Mouse (Mus musculus): ENCODE measurements around the gene Fam43b. TPM values are rescaled to one million over a fixed set of nuclear protein-coding genes. Genes with fewer than 3 reads are reported as not detected.

The Fam43b gene
- polyA plus RNA-seq, 3 experiments from 2014 or later = not detected

DNA sequence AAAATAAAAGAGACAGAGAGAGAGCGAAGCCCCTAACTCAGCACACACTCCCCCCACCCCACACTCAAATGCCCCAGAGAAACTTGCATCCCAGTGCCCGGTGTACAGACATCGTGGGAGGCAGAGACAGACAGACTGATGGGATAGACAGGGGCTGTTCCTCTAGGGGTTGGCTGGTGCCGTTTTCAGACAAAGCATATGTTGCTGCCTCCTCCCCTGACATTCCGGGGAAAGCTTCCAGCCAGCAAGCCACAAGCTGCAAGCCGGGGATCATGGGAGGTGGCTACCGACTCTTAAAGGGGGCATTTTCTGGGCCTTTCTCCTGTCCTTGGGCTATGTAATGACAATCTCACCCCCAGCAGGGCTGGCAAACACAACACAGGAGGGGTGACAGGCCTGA, 2.6 kb downstream of the Fam43b start:
- no peak for ATAC-seq

DNA sequence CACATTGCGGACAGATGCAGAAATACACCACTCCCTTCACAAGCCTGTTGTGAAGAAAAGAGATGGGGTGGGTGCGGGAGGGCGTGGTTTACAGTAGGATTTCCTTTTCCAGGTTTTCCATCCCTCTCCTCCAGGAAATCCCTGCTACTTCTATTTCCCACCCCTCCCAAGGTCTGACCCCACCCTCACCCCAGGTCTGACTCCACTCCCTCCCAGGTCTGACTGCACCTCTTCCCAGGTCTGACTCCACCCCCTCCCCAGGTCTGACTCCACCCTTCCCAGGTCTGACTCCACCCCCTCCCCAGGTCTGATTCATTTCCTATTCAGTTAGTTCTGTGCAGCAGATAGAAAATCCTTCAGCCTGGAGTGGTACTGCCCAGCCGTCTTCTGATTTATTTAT, 12.5 kb downstream of the Fam43b start:
- no peak for ATAC-seq

DNA sequence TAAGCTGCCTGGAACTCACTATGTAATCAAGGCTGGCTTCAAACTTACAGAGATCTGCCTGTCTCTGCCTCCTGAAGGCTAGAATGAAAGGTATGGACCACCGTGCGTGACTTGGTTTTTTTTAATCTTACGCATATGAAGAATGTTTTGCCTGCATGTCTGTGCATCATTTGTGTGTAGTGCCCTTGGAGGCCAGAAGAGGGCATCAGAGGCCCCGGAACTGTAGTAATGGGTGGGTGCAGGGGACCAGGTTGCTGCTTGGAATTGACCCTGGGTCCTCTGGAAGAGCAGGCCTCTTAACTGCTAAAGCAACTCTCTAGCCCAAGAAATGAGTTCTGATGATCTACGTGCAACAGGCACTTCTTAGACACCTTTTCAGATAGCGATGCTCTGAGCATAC, 13.9 kb downstream of the Fam43b start:
- ATAC-seq = no peak

GRCm38 (mm10) chr4:138380132-138380689, 16.1 kb downstream of the Fam43b start:
- ATAC-seq = no peak

GRCm38 (mm10) chr4:138379091-138379840, 17.1 kb downstream of the Fam43b start:
- no peak for ATAC-seq

GRCm38 (mm10) chr4:138377526-138377925, 18.8 kb downstream of the Fam43b start:
- no peak for ATAC-seq

- no peak for ATAC-seq
Observed at GRCm38 (mm10) chr4:138375117-138375516, 21.2 kb downstream of the Fam43b start.

DNA sequence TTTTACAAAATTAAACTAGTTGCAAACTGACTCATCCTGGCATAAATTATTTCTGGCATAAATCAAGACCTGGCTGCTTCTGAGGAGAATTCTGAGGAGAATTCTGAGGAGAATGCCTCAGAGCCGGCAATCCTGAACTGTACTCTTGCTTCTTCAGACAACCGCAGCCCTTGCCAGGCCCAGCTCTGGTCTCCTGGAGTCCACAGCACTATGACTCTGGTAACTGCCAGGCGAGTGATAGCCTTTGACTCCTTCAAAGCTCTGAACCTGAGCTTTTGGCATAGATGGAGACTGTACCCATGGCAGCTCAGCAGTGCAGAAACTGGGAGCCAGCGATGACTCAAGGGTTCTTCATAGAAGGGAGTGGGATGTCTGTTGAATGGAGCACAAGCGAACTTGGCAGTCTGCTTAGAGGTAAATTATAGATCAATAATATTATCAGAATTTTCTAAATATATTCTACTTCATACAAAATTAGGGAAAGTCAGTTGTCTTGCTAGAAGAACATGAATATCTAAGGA, 25.3 kb downstream of the Fam43b start:
- no peak for ATAC-seq

DNA sequence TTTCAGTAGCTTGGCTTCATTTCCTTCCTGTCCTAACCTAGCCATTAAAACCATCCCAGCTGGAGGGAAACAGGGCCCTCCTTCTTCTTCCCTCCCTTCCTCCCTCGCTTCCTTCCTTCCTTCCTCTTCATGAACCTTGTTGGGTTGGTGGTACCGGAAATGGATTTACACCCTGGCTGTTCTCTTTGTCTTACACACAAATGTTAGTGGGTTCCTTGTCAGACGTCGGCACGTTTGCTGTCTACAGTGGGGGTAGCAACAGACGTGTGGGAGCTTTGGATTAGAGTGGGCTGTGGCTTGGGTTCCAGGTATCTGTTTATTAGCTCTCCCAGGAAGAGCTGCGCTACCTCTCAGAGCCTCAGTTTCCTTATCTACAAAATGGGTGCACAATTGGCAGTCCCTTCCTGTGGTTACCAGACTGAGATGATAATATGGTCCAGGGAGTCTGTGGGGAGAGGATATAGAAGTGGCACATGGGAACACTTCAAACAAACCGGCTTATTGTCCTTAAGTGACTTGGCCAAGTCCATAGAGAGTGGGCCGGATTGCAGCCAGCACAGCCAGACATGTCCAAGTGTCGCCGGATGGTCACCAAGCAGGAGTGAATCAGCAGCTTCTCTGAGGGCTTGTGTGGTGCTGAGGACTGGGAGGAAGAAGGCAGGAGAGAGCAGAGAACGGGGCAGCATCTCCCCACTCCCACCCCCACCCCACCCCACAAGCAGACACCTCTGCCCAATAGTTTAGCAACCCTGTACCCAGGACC, 27.6 kb downstream of the Fam43b start:
- no peak for ATAC-seq

DNA sequence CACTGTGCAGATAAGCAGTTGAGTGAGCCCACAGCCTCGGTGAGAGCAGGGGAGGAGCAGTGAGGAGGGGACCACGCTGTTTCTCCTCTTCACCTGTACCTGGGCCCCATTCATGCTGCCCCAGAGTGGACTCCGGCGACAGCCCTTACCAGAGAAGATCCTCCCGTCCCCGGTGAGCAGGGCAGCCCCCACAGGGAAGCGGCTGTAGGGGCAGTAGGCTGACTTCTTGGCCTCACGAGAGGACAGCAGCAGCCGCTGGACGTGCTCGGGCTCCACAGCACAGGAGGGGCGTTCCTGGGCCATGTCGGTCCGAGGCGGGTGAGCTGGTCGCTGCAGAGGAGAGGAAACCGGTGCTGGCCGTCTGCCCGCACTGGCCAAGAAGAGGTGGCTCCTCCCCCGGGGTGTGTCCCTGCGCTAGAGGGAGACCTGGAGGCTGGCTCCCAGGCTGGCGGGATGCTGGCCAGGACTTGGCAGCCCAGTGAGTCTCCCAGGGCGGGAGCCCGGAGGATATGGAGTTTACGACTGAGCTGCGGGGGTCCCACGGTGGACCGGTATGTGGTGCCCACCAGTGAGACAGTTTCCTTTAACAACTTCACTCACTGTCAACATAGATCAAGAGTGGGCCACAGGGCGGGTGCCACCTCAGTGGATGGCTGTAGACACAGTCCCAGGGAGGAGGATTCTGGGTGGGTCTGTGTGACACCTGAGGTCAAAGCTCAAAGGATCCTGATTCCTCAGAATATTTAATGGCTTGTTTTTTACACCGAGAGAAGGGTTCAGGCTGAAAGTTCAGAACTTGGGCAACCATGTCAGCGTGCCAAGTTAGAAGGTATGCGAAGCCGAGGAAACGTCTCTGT, 28.5 kb downstream of the Fam43b start, which contains the start of gene Cda:
Gene Cda (minus strand): TSS at position 352 of the 857 bp plus-strand sequence.
- ATAC-seq = no peak

GRCm38 (mm10) chr4:138366561-138366960, 29.8 kb downstream of the Fam43b start:
- no peak for ATAC-seq

GRCm38 (mm10) chr4:138363511-138363910, 32.8 kb downstream of the Fam43b start:
- no peak for ATAC-seq

- no peak for ATAC-seq
Observed at GRCm38 (mm10) chr4:138362883-138363282, 33.4 kb downstream of the Fam43b start.

GRCm38 (mm10) chr4:138361370-138361821, 34.9 kb downstream of the Fam43b start:
- ATAC-seq = no peak

DNA sequence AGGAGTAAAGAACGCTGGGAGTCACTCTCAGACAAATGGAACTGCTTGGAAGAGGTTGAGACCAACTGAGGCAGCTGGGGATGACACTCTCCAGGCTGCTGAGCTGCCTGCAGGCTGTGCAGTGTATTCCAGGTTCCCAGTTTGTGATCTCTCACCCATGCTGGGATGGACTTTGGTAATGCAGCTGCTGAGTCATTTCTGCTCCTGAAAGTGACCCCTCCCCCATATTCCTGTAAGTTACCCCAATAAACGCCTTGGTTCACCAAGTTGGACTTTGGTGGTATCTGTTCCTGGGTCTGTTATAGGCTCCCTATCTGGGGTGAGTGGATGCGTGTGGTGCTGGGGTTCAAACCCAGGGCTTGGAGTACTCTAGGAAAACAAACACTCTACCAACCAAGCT, 38.2 kb downstream of the Fam43b start:
- no peak for ATAC-seq

DNA sequence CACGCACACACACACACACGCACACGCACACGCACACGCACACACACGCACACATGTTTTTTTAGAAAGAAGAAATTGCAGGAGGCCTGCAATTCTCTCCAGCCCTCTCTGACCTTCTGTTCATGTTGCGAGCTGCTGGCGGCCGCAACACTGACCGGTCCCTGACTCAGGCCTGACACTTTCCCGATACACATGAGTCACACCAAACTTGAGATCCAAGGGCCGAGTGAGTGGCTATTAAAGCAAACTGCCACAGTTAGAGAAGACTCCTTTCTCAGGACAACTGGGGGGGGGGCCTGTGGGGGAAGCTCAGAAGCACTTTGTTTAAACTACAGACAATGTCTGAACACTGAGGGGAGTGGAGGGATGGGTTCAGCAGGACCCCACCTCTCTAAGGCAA, 39.8 kb downstream of the Fam43b start:
- ATAC-seq = no peak

GRCm38 (mm10) chr4:138356141-138356540, 40.2 kb downstream of the Fam43b start:
- no peak for ATAC-seq

GRCm38 (mm10) chr4:138355496-138355895, 40.8 kb downstream of the Fam43b start:
- ATAC-seq = no peak

GRCm38 (mm10) chr4:138353438-138354171, 42.7 kb downstream of the Fam43b start:
- ATAC-seq = no peak

DNA sequence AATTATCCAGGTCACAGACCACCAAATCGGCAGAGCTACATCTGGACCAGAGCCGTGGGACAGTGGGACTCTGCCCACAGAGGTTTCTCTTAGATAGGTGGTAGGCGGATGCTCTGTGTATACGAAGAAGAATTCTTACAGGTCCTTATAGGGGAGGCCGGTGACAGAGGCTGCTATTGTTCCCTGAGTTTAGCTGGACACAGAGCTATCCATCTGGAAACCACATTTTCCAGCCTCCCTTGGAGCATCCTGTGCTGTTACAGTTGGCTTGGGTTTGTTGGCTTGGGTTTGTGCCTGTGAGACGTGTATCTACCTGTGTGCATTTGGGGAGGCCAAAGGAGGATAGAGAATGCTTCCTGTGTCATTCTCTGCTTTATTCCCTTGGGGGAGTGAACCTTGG, 43.6 kb downstream of the Fam43b start:
- ATAC-seq = no peak

DNA sequence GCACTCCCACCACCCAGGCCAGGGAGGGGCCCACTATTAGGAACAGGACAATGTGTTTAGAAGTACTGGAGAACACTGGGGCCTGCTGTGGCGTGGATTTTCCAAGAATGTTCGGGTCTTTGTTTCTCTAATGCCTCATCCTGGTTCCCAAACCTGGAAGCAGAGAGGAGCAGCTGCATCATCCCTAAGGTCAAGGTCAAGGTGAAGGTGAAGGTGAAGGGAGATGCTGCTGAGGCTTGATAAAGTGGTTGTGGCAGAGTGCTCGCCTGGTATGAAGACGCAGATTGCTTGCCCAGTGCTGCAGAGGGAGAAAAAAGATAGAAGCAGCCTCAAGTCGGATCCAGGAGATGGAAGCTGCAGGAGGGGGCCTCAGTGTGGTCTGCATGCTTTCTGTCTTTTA, 44.5 kb downstream of the Fam43b start:
- ATAC-seq = no peak

GRCm38 (mm10) chr4:138348716-138349115, 47.6 kb downstream of the Fam43b start:
- no peak for ATAC-seq

Data from inflammation-experienced regulatory T-cells, adult 6 months (primary cell).